Mouse (Mus musculus) lung, postnatal 4 days (tissue): ENCODE data around the gene Ankrd55.

Experiments used
- DNase-seq, 2 experiments: peaks; one replicate each; pipeline ENCODE4 v3.0.0; 2021

Ankrd55 gene

GRCm38 (mm10) chr13:112382956-112383355, 94.7 kb downstream of the Ankrd55 start:
- DNase-seq: no peak

- no peak for DNase-seq
Observed at GRCm38 (mm10) chr13:112383941-112384659, 95.8 kb downstream of the Ankrd55 start.

- no peak for DNase-seq
Observed at GRCm38 (mm10) chr13:112385040-112385439, 96.8 kb downstream of the Ankrd55 start.

GRCm38 (mm10) chr13:112386494-112387075, 98.3 kb downstream of the Ankrd55 start:
- DNase-seq: no peak

- no peak for DNase-seq
Observed at GRCm38 (mm10) chr13:112387279-112387678, 99.0 kb downstream of the Ankrd55 start.

GRCm38 (mm10) chr13:112388176-112388575, 99.9 kb downstream of the Ankrd55 start:
- no peak for DNase-seq

- no peak for DNase-seq
Observed at GRCm38 (mm10) chr13:112390206-112390605, 102.0 kb downstream of the Ankrd55 start.

- no peak for DNase-seq
Observed at GRCm38 (mm10) chr13:112391354-112391753, 103.1 kb downstream of the Ankrd55 start.

- DNase-seq: no peak
Observed at GRCm38 (mm10) chr13:112393356-112393755, 105.1 kb downstream of the Ankrd55 start.

- no peak for DNase-seq
Observed at GRCm38 (mm10) chr13:112394271-112394670, 106.0 kb downstream of the Ankrd55 start.

GRCm38 (mm10) chr13:112404723-112405122, 116.5 kb downstream of the Ankrd55 start:
- DNase-seq: no peak

GRCm38 (mm10) chr13:112405184-112405583, 116.9 kb downstream of the Ankrd55 start:
- no peak for DNase-seq

GRCm38 (mm10) chr13:112406618-112407017, 118.4 kb downstream of the Ankrd55 start:
- no peak for DNase-seq

- DNase-seq: no peak
Observed at GRCm38 (mm10) chr13:112407181-112407700, 119.0 kb downstream of the Ankrd55 start.

- DNase-seq: no peak
Observed at GRCm38 (mm10) chr13:112407776-112408490, 119.7 kb downstream of the Ankrd55 start.

- no peak for DNase-seq
Observed at GRCm38 (mm10) chr13:112408701-112409100, 120.5 kb downstream of the Ankrd55 start.

GRCm38 (mm10) chr13:112409331-112409730, 121.1 kb downstream of the Ankrd55 start:
- no peak for DNase-seq

- DNase-seq: no peak
Observed at GRCm38 (mm10) chr13:112409851-112410250, 121.6 kb downstream of the Ankrd55 start.

GRCm38 (mm10) chr13:112410461-112410860, 122.2 kb downstream of the Ankrd55 start:
- DNase-seq: no peak

- peak; percentile 38 to 74 for DNase-seq
Observed at GRCm38 (mm10) chr13:112411216-112411822, 123.1 kb downstream of the Ankrd55 start.

- DNase-seq: no peak
Observed at GRCm38 (mm10) chr13:112412251-112412650, 124.0 kb downstream of the Ankrd55 start.

GRCm38 (mm10) chr13:112412824-112413223, 124.6 kb downstream of the Ankrd55 start:
- DNase-seq: no peak

GRCm38 (mm10) chr13:112413611-112414010, 125.4 kb downstream of the Ankrd55 start:
- no peak for DNase-seq
